In genomic region chr13:37860789-37861188, GRCm38 (mm10) we compare ENCODE assay signal across 15 mouse cellular contexts.
A peak's percentile ranks its signal among the peaks of the same experiment; 100 is the strongest.
DNase-seq lines count a peak whose midpoint lies in the region; ATAC-seq and TF ChIP-seq lines count a peak whose summit lies in the region.
"Had no signal": no experiment of that assay in that cellular context is flagged by ENCODE, and none has a peak within 500 bp of the region (broad histone marks: within the 10 kb centered on the region; RNA-seq: fewer than 3 reads in every experiment).

No protein-coding gene starts in this region.

- no peak overlapping the region for H3K4me3 ChIP-seq in kidney, embryonic 16.5 days (ENCODE audit: low read length)
- no peak overlapping the region for H3K4me3 ChIP-seq in kidney, embryonic 14.5 days (ENCODE audit: low read length)
- H3K4me3 ChIP-seq in CH12.LX (replicated peaks in 1 of 3; ENCODE audit: low read depth in 2 of 3, low read length in 2 of 3, poor library complexity in 1 of 3), result no peak overlapping the region
- no peak overlapping the region for H3K4me3 ChIP-seq in brown adipose tissue, adult 24 weeks (ENCODE audit: insufficient read depth, low read depth, low read length)
- H3K4me3 ChIP-seq in liver, embryonic 16.5 days (ENCODE audit: low read depth, low read length), result no peak overlapping the region
- H3K4me3 ChIP-seq: forebrain, embryonic 15.5 days; midbrain, embryonic 10.5 days had no signal

- DNase-seq in CH12.LX (ENCODE audit: extremely low read depth), result no peak
- no peak for DNase-seq in layer of hippocampus, adult 8-10 months (ENCODE audit: low spot score in 2 of 2)
- DNase-seq in embryo, embryonic 10.5 days (ENCODE audit: low spot score), result no peak
- DNase-seq in Muller cell, postnatal 12 days (ENCODE audit: inconsistent ontology term), result no peak
- DNase-seq: cerebellum, postnatal 14 days; right cerebral cortex, adult 18-20 months; thymus, postnatal 36 days had no signal

- no peak for TF ChIP-seq CTCF in CH12.LX (conservative IDR thresholded peaks at IDR 0.05 in 1 of 2, IDR thresholded peaks at IDR 0.05 in 1 of 2; ENCODE audit: low read depth in 2 of 2, low read length in 2 of 2)

- no peak for TF ChIP-seq RAD21 in CH12.LX (IDR thresholded peaks at IDR 0.05; ENCODE audit: low read depth, low read length)

- H3K9ac ChIP-seq in kidney, embryonic 16.5 days (replicated peaks; ENCODE audit: low read length), result no peak overlapping the region
- no peak overlapping the region for H3K9ac ChIP-seq in kidney, embryonic 14.5 days (ENCODE audit: low read depth, low read length)
- H3K9ac ChIP-seq in CH12.LX (ENCODE audit: insufficient read depth, low read depth), result peak overlapping the region; percentile 22; the same call in 1 of the 2 replicates
- H3K9ac ChIP-seq in liver, embryonic 16.5 days (ENCODE audit: low read depth, low read length), result peak overlapping the region; percentile 37
- H3K9ac ChIP-seq: forebrain, embryonic 15.5 days had no signal

- in situ Hi-C loops in CH12.LX (cut with MboI; ENCODE audit: low pct_ligation_motif_present, low pct_unique_long_range_greater_than_20kb, low sequenced_read_pairs), result no loop called here

- peak; percentile 78 for TF ChIP-seq EP300 in CH12.LX (IDR thresholded peaks at IDR 0.05; ENCODE audit: low read length)

- peak overlapping the region; percentile 90 for H3K27ac ChIP-seq in kidney, embryonic 16.5 days (ENCODE audit: low read length)
- no peak overlapping the region; the same call in 1 of the 2 replicates for H3K27ac ChIP-seq in kidney, embryonic 14.5 days (ENCODE audit: low read depth, low read length)
- H3K27ac ChIP-seq in CH12.LX (ENCODE audit: insufficient read depth, low read depth), result no peak overlapping the region; the same call in 1 of the 2 replicates
- H3K27ac ChIP-seq in brown adipose tissue, adult 24 weeks (replicated peaks; ENCODE audit: low read depth, low read length), result 0 out of 2 replicates have a peak overlapping the region, but pooled peaks have one; percentile 50
- H3K27ac ChIP-seq in liver, embryonic 16.5 days (ENCODE audit: low read length), result peak overlapping the region; percentile 90
- H3K27ac ChIP-seq: forebrain, embryonic 15.5 days; midbrain, embryonic 10.5 days had no signal

- no peak overlapping the region for H3K4me2 ChIP-seq in kidney, embryonic 16.5 days (replicated peaks; ENCODE audit: low read depth, low read length)
- no peak overlapping the region for H3K4me2 ChIP-seq in kidney, embryonic 14.5 days (replicated peaks; ENCODE audit: low read depth, low read length)
- H3K4me2 ChIP-seq in CH12.LX (ENCODE audit: insufficient read depth, low read depth, poor library complexity, severe bottlenecking), result peak overlapping the region; percentile 73
- H3K4me2 ChIP-seq in liver, embryonic 16.5 days (ENCODE audit: low read depth, low read length), result peak overlapping the region; percentile 38; the same call in 1 of the 2 replicates
- H3K4me2 ChIP-seq: forebrain, embryonic 15.5 days had no signal

- H3K27me3 ChIP-seq in kidney, embryonic 16.5 days (ENCODE audit: insufficient read depth, low read length), result no peaks in the 10 kb centered on the region
- no peaks in the 10 kb centered on the region for H3K27me3 ChIP-seq in kidney, embryonic 14.5 days (ENCODE audit: control insufficient read depth, insufficient read depth, low read length)
- no peaks in the 10 kb centered on the region for H3K27me3 ChIP-seq in CH12.LX (replicated peaks)
- H3K27me3 ChIP-seq in liver, embryonic 16.5 days (ENCODE audit: control insufficient read depth, insufficient read depth, low read depth, low read length), result no peaks in the 10 kb centered on the region
- H3K27me3 ChIP-seq: Patski had no signal

- dilution Hi-C loops in CH12.LX (cut with MboI; ENCODE audit: extremely low pct_ligation_motif_present, extremely low pct_unique_long_range_greater_than_20kb, low sequenced_read_pairs), result no loop called here

- no peaks in the 10 kb centered on the region for H3K36me3 ChIP-seq in kidney, embryonic 16.5 days (ENCODE audit: insufficient read depth, low read length)
- no peaks in the 10 kb centered on the region for H3K36me3 ChIP-seq in kidney, embryonic 14.5 days (ENCODE audit: control insufficient read depth, insufficient read depth, low read length)
- H3K36me3 ChIP-seq in CH12.LX (replicated peaks in 1 of 2; ENCODE audit: control insufficient read depth in 1 of 2, insufficient read depth in 1 of 2, low read length in 1 of 2), result peaks cover 4 to 10% of the 10 kb centered on the region in 2 experiments
- no peaks in the 10 kb centered on the region for H3K36me3 ChIP-seq in liver, embryonic 16.5 days (ENCODE audit: control insufficient read depth, insufficient read depth)
- H3K36me3 ChIP-seq: forebrain, embryonic 15.5 days; midbrain, embryonic 10.5 days had no signal

- H3K79me2 ChIP-seq in CH12.LX (replicated peaks; ENCODE audit: control insufficient read depth, extremely low read depth, insufficient read depth, poor library complexity, severe bottlenecking), result peaks cover 57% of the 10 kb centered on the region

- peaks cover 69% of the 10 kb centered on the region for H3K4me1 ChIP-seq in kidney, embryonic 16.5 days (ENCODE audit: insufficient read depth, low read length)
- H3K4me1 ChIP-seq in kidney, embryonic 14.5 days (ENCODE audit: control insufficient read depth, insufficient read depth, low read length), result peaks cover 52% of the 10 kb centered on the region
- H3K4me1 ChIP-seq in CH12.LX (ENCODE audit: control insufficient read depth in 1 of 2, insufficient read depth in 2 of 2), result peaks cover 31 to 83% of the 10 kb centered on the region in 2 experiments
- H3K4me1 ChIP-seq in brown adipose tissue, adult 24 weeks (ENCODE audit: control insufficient read depth, insufficient read depth, insufficient read length, low read length), result peaks cover 16% of the 10 kb centered on the region
- H3K4me1 ChIP-seq in liver, embryonic 16.5 days (ENCODE audit: control insufficient read depth, low read depth, low read length), result peaks cover 72% of the 10 kb centered on the region

- ATAC-seq in kidney, embryonic 16.5 days (ENCODE audit: low FRiP score, low TSS enrichment), result no peak
- no peak for ATAC-seq in kidney, embryonic 14.5 days (ENCODE audit: low FRiP score, low TSS enrichment)
- ATAC-seq in liver, embryonic 16.5 days (ENCODE audit: low read depth), result no peak
- ATAC-seq: forebrain, embryonic 15.5 days; inflammation-experienced regulatory T-cells, adult 6 months; Patski had no signal

- H3K9me3 ChIP-seq in kidney, embryonic 16.5 days (ENCODE audit: low read length), result no peaks in the 10 kb centered on the region
- no peaks in the 10 kb centered on the region for H3K9me3 ChIP-seq in kidney, embryonic 14.5 days (ENCODE audit: control insufficient read depth, low read length)
- peaks cover 2% of the 10 kb centered on the region for H3K9me3 ChIP-seq in CH12.LX (replicated peaks; ENCODE audit: low read length)
- no peaks in the 10 kb centered on the region for H3K9me3 ChIP-seq in liver, embryonic 16.5 days (replicated peaks; ENCODE audit: control insufficient read depth, low read length)
- H3K9me3 ChIP-seq: forebrain, embryonic 15.5 days; midbrain, embryonic 10.5 days had no signal

- no peak for TF ChIP-seq POLR2A in CH12.LX (IDR thresholded peaks at IDR 0.05; ENCODE audit: low read depth, low read length)

- 69% methylated on average over 3 of the region's 3 CpGs for WGBS in kidney, embryonic 16.5 days
- WGBS in kidney, embryonic 14.5 days, result 73% methylated on average over 3 of the region's 3 CpGs
- 50% methylated on average over 3 of the region's 3 CpGs for WGBS in liver, embryonic 16.5 days (ENCODE audit: insufficient replicate concordance)

TF ChIP-seq in CH12.LX, 34 proteins besides CTCF, POLR2A, EP300 and RAD21:
- TF ChIP-seq GABPA (IDR thresholded peaks at IDR 0.05; ENCODE audit: insufficient replicate concordance, low read depth, low read length) (no peak), HCFC1 (IDR thresholded peaks at IDR 0.05; ENCODE audit: low read depth, low read length) (no peak), NELFE (IDR thresholded peaks at IDR 0.05; ENCODE audit: low read depth, low read length) (no peak), ZMIZ1 (IDR thresholded peaks at IDR 0.05; ENCODE audit: low read depth, low read length) (no peak), IRF4 (IDR thresholded peaks at IDR 0.05; ENCODE audit: low read depth, low read length) (peak; percentile 88), TBP (conservative IDR thresholded peaks at IDR 0.05; ENCODE audit: low read depth, low read length) (no peak), E2F4 (IDR thresholded peaks at IDR 0.05; ENCODE audit: insufficient replicate concordance, low read depth, low read length) (no peak), CHD2 (IDR thresholded peaks at IDR 0.05; ENCODE audit: low read length) (no peak), ZKSCAN1 (IDR thresholded peaks at IDR 0.05; ENCODE audit: borderline replicate concordance, low read depth, low read length) (no peak), UBTF (IDR thresholded peaks at IDR 0.05; ENCODE audit: low read depth, low read length) (no peak), ZC3H11A (IDR thresholded peaks at IDR 0.05; ENCODE audit: low read depth, low read length) (no peak), SMC3 (IDR thresholded peaks at IDR 0.05; ENCODE audit: low read depth, low read length) (no peak), JUND (conservative IDR thresholded peaks at IDR 0.05; ENCODE audit: low read depth, low read length) (no peak), TCF12 (IDR thresholded peaks at IDR 0.05; ENCODE audit: low read depth, low read length) (0 out of 2 replicates have a peak, but pooled peaks have one; percentile 40), MEF2A (IDR thresholded peaks at IDR 0.05; ENCODE audit: borderline replicate concordance, low read depth, low read length) (no peak), BHLHE40 (IDR thresholded peaks at IDR 0.05; ENCODE audit: low read depth, low read length) (peak; percentile 89)

Comparison
In these comparisons a context has a peak if more than half of its experiments do, and no peak if none do; other contexts are left out.
1. H3K27ac ChIP-seq: peak in kidney, embryonic 16.5 days (single experiment), brown adipose tissue, adult 24 weeks (single experiment) and liver, embryonic 16.5 days (single experiment); none in kidney, embryonic 14.5 days (single experiment) and CH12.LX (single experiment).
2. H3K4me2 ChIP-seq: peak in CH12.LX (single experiment) and liver, embryonic 16.5 days (single experiment); none in kidney, embryonic 16.5 days (single experiment) and kidney, embryonic 14.5 days (single experiment).
3. H3K9ac ChIP-seq: peak in CH12.LX (single experiment) and liver, embryonic 16.5 days (single experiment); none in kidney, embryonic 16.5 days (single experiment) and kidney, embryonic 14.5 days (single experiment).